8 mouse cellular contexts compared by ENCODE assay signal in genomic region chr8:47413524-47414257, GRCm38 (mm10). TPM values are rescaled to one million over a fixed set of nuclear protein-coding genes. Genes with fewer than 3 reads are reported as not detected.
DNase-seq lines count a peak whose midpoint lies in the region; ATAC-seq and TF ChIP-seq lines count a peak whose summit lies in the region.

No protein-coding gene starts in this region.

- peaks cover 34% of the 10 kb centered on the region for H3K4me1 ChIP-seq in E14TG2a.4 (replicated peaks; ENCODE audit: low read depth, low read length)
- no peaks in the 10 kb centered on the region for H3K4me1 ChIP-seq in bone marrow macrophage, adult 2 months (ENCODE audit: control insufficient read depth, insufficient read depth, low read length)
- H3K4me1 ChIP-seq in forebrain, embryonic 16.5 days (replicated peaks; ENCODE audit: control insufficient read depth, insufficient read depth, low read length) = peaks cover 24% of the 10 kb centered on the region
- no peaks in the 10 kb centered on the region for H3K4me1 ChIP-seq in liver, postnatal 0 days (ENCODE audit: insufficient read depth)

- H3K27ac ChIP-seq in bone marrow macrophage, adult 2 months (ENCODE audit: insufficient read depth, low read depth, low read length) = no peak overlapping the region
- H3K27ac ChIP-seq in forebrain, embryonic 16.5 days (ENCODE audit: low read length) = no peak overlapping the region
- peak overlapping the region; percentile 95 for H3K27ac ChIP-seq in layer of hippocampus, adult 2 months
- no peak overlapping the region for H3K27ac ChIP-seq in liver, postnatal 0 days (ENCODE audit: low read depth)

- peaks cover 4% of the 10 kb centered on the region; the same call in 1 of the 2 replicates for H3K9me3 ChIP-seq in E14TG2a.4 (ENCODE audit: low read length)
- H3K9me3 ChIP-seq in forebrain, embryonic 16.5 days (ENCODE audit: control insufficient read depth, low read length) = no peaks in the 10 kb centered on the region
- H3K9me3 ChIP-seq in liver, postnatal 0 days (ENCODE audit: low read length) = no peaks in the 10 kb centered on the region

- peaks cover 72% of the 10 kb centered on the region for H3K27me3 ChIP-seq in E14TG2a.4 (ENCODE audit: insufficient read depth, low read length)
- H3K27me3 ChIP-seq in forebrain, embryonic 16.5 days (replicated peaks; ENCODE audit: control insufficient read depth, insufficient read depth, low read length) = peaks cover 29% of the 10 kb centered on the region
- H3K27me3 ChIP-seq in liver, postnatal 0 days (ENCODE audit: insufficient read depth, low read length) = peaks cover 44% of the 10 kb centered on the region

- peak overlapping the region; percentile 92 for H3K4me3 ChIP-seq in E14TG2a.4 (replicated peaks; ENCODE audit: low read length)
- H3K4me3 ChIP-seq in bone marrow macrophage, adult 2 months (ENCODE audit: insufficient read depth, low read length) = peak overlapping the region; percentile 28
- peak overlapping the region; percentile 73 for H3K4me3 ChIP-seq in forebrain, embryonic 16.5 days (replicated peaks; ENCODE audit: low read length)
- peak overlapping the region; percentile 93 for H3K4me3 ChIP-seq in layer of hippocampus, adult 2 months
- peak overlapping the region; percentile 60 for H3K4me3 ChIP-seq in liver, postnatal 0 days (ENCODE audit: low read depth, low read length)

- no peak for TF ChIP-seq CTCF in E14TG2a.4 (conservative IDR thresholded peaks at IDR 0.05; ENCODE audit: low read length)
- no peak for TF ChIP-seq CTCF in bone marrow macrophage, adult 2 months (IDR thresholded peaks at IDR 0.05; ENCODE audit: low read depth, low read length)
- TF ChIP-seq CTCF in layer of hippocampus, adult 2 months (conservative IDR thresholded peaks at IDR 0.05) = no peak; the same call in 1 of the 2 replicates
- no peak for TF ChIP-seq CTCF in liver, postnatal 0 days (IDR thresholded peaks at IDR 0.05; ENCODE audit: low read depth)

- H3K36me3 ChIP-seq in E14TG2a.4 (ENCODE audit: insufficient read depth, low read length) = no peaks in the 10 kb centered on the region
- H3K36me3 ChIP-seq in forebrain, embryonic 16.5 days (ENCODE audit: control insufficient read depth, insufficient read depth) = no peaks in the 10 kb centered on the region
- no peaks in the 10 kb centered on the region for H3K36me3 ChIP-seq in liver, postnatal 0 days (replicated peaks; ENCODE audit: insufficient read depth, low read length)

- under 1% methylated on average over 45 of the region's 46 CpGs for WGBS in forebrain, embryonic 16.5 days
- under 1% methylated on average over 35 of the region's 46 CpGs for WGBS in liver, postnatal 0 days (ENCODE audit: insufficient replicate concordance)

- H3K4me2 ChIP-seq in forebrain, embryonic 16.5 days (ENCODE audit: low read length) = peak overlapping the region; percentile 98
- peak overlapping the region; percentile 87 for H3K4me2 ChIP-seq in liver, postnatal 0 days (ENCODE audit: low read depth, low read length)

- TF ChIP-seq POLR2A in bone marrow macrophage, adult 2 months (IDR thresholded peaks at IDR 0.05; ENCODE audit: borderline replicate concordance, low read depth, low read length) = no peak

- DNase-seq in heart, postnatal 4 days = peak; percentile 77
- DNase-seq in layer of hippocampus, adult 2 months (ENCODE audit: low spot score in 2 of 2) = peak; percentile 49 to 68
- peak; percentile 55 for DNase-seq in liver, postnatal 0 days
- peak; percentile 20 for DNase-seq in ovary, adult 18-20 months (ENCODE audit: low spot score)
- DNase-seq in urinary bladder, postnatal 25 days (ENCODE audit: low spot score) = peak; percentile 56

- peak overlapping the region; percentile 62 for H3K9ac ChIP-seq in forebrain, embryonic 16.5 days (replicated peaks; ENCODE audit: low read depth, low read length)
- H3K9ac ChIP-seq in liver, postnatal 0 days (replicated peaks) = peak overlapping the region; percentile 58

- ATAC-seq in forebrain, embryonic 16.5 days = peak; percentile 84
- ATAC-seq in liver, postnatal 0 days = peak; percentile 56; the same call in 1 of the 2 replicates

- TF ChIP-seq EP300 in liver, postnatal 0 days (IDR thresholded peaks at IDR 0.05; ENCODE audit: low read depth) = no peak

RNA-seq across cellular contexts. Expression of gene Stox2, which starts 32.5 kb away (rescaled TPM):
- polyA plus RNA-seq in bone marrow macrophage, adult 2 months (2012; ENCODE audit: insufficient read depth, insufficient read length, missing spikeins) = 0.12 TPM in 1 of 2 replicates, not detected in the other
- polyA plus RNA-seq in forebrain, embryonic 16.5 days (2015; fragmentation: Nextera tagmentation; extraction: Ambion mirVana) = 42.1 and 43.5 TPM in 2 replicates
- 10 to 100 TPM; 27.4 to 29.3 TPM for total RNA-seq in heart, postnatal 4 days (2021)
- 10 to 100 TPM; 85.3 to 86.3 TPM for total RNA-seq in layer of hippocampus, adult 2 months (2021)
- polyA plus RNA-seq in liver, postnatal 0 days (2015; fragmentation: Nextera tagmentation; extraction: Ambion mirVana) = 0.51 and 0.54 TPM in 2 replicates

Comparison
In these comparisons a context has a peak if more than half of its experiments do, and no peak if none do; other contexts are left out.
1. H3K4me3 ChIP-seq: peak in every context shown above with its lines; median percentile 93 in layer of hippocampus, adult 2 months; 92 in E14TG2a.4; 73 in forebrain, embryonic 16.5 days; 60 in liver, postnatal 0 days; 28 in bone marrow macrophage, adult 2 months.
2. DNase-seq: peak in every context shown above with its lines; median percentile 77 in heart, postnatal 4 days; 58 in layer of hippocampus, adult 2 months; 56 in urinary bladder, postnatal 25 days; 55 in liver, postnatal 0 days; 20 in ovary, adult 18-20 months.
3. RNA of gene Stox2, which starts 32.5 kb away (polyA plus RNA-seq): 42.1 to 43.5 TPM in forebrain, embryonic 16.5 days; 0.51 to 0.54 TPM in liver, postnatal 0 days and 0.12 TPM in bone marrow macrophage, adult 2 months; every median in the first group is over 10 times any median in the second.